Mouse (Mus musculus) cerebellum, adult 2 months (tissue): ENCODE measurements around the gene Gsto2.

ENCODE experiments used
- CTCF ChIP-seq: fragments of 200-500 bp; IDR thresholded peaks from 2 replicates; pipeline ENCODE4 v1.5.1; 2011; ENCODE audit warnings: low read depth, mild to moderate bottlenecking, control low read depth, low read length, moderate library complexity, borderline replicate concordance; ENCODE audit not compliant: insufficient read depth
- POLR2A ChIP-seq: fragments of 200-500 bp; IDR thresholded peaks from 2 replicates; pipeline ENCODE4 v1.6.1; 2011; ENCODE audit warnings: low read length, control low read depth, borderline replicate concordance; ENCODE audit not compliant: insufficient read depth

GRCm38 (mm10) chr19:47910751-47911150, 45.4 kb downstream of the Gsto2 start:
- TF ChIP-seq CTCF (no peak), POLR2A (no peak)
